Mouse (Mus musculus): ENCODE measurements around the gene Hcls1. TPM values are rescaled to one million over a fixed set of nuclear protein-coding genes. Genes with fewer than 3 reads are reported as not detected.

The Hcls1 gene
- polyA plus RNA-seq, 1 experiment from 2014 or later, result 5.7 TPM

DNA sequence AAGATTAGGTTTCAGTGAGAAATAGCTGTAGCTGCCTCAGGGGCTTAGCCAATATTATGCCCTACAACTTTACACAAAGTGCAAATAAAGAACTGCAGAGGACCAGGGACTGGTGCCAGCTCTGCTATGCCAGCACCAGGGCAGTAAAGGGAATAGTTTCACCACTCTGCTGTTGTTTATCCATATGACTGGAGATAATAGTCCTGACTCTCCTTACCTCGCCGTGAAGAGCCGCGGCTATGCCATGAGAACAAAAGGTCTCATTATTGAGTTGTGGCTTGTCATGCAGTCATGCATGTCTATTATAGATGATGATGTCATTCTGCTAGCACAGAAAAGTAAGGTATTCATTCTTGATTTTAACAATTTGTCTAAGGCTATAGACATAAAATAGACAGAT lies 7.1 kb downstream of the Hcls1 start:
- no peak overlapping the region for H3K4me3 ChIP-seq (ENCODE audit: low read length)
- H3K9me3 ChIP-seq (ENCODE audit: low read length), result no peaks in the 10 kb centered on the region
- no peaks in the 10 kb centered on the region for H3K36me3 ChIP-seq (ENCODE audit: insufficient read depth, low read length)
- WGBS, result 84% methylated on average over 4 of the region's 4 CpGs
- no peaks in the 10 kb centered on the region for H3K4me1 ChIP-seq (ENCODE audit: insufficient read depth, low read length)
- H3K27me3 ChIP-seq (ENCODE audit: insufficient read depth, low read length), result no peaks in the 10 kb centered on the region
- no peak overlapping the region for H3K4me2 ChIP-seq (replicated peaks; ENCODE audit: low read depth, low read length)
- ATAC-seq (ENCODE audit: low FRiP score, low TSS enrichment), result no peak
- no peak overlapping the region for H3K27ac ChIP-seq (ENCODE audit: low read length)
- no peak overlapping the region for H3K9ac ChIP-seq (replicated peaks; ENCODE audit: low read length)

DNA sequence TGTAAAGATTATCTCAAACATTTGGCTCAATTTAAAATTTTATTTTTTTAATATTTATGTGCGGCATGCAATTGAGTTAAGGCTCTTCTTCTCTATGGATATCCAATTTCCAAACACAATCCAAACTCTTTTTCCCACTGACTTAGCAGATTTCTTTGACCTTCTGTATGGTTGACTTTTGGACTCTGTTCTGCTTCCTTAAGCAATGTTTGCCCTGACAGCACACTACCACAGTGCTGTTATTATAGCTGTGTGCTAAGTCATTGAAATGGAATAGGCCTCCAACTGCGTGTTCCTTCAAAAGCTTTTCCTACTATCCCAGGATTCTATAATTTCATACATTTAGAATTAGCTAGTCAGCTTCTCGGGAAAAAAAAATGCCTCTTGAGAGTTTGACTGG lies 8.8 kb downstream of the Hcls1 start:
- H3K4me3 ChIP-seq (ENCODE audit: low read length), result no peak overlapping the region
- no peak for ATAC-seq (ENCODE audit: low FRiP score, low TSS enrichment)
- no peak overlapping the region for H3K9ac ChIP-seq (replicated peaks; ENCODE audit: low read length)
- no peaks in the 10 kb centered on the region for H3K27me3 ChIP-seq (ENCODE audit: insufficient read depth, low read length)
- H3K9me3 ChIP-seq (ENCODE audit: low read length), result no peaks in the 10 kb centered on the region
- no peaks in the 10 kb centered on the region for H3K36me3 ChIP-seq (ENCODE audit: insufficient read depth, low read length)
- H3K4me1 ChIP-seq (ENCODE audit: insufficient read depth, low read length), result no peaks in the 10 kb centered on the region
- WGBS, result 92% methylated on average over 3 of the region's 3 CpGs
- H3K4me2 ChIP-seq (replicated peaks; ENCODE audit: low read depth, low read length), result no peak overlapping the region
- H3K27ac ChIP-seq (ENCODE audit: low read length), result no peak overlapping the region

DNA sequence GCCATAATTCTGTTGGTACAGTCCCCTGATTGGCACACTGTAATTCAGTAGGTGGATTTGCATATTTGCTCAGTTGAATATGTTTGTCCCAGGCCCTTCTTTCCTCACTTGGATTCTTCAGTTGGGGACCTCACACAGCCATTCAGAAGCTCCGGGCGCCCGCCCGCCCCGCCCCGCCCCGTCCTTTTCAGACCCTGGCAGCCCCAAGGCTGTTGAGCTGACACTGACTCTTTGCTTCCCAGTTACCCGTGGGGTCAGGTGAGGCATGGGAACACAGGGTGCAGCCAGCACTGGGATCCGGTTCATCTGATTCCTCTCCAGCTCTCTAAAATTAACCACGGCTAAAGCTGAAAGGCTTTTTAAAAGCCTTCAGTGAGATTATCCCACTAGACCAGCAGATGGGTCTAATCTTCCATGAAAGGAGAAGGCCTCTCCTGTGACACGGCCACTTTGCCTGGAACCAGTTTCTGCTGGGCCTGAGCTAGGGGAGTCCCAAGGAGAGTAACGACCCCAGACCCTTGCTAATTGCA lies 10.2 kb downstream of the Hcls1 start:
- no peaks in the 10 kb centered on the region for H3K27me3 ChIP-seq (ENCODE audit: insufficient read depth, low read length)
- no peak overlapping the region for H3K4me2 ChIP-seq (replicated peaks; ENCODE audit: low read depth, low read length)
- H3K36me3 ChIP-seq (ENCODE audit: insufficient read depth, low read length), result no peaks in the 10 kb centered on the region
- H3K9ac ChIP-seq (replicated peaks; ENCODE audit: low read length), result no peak overlapping the region
- WGBS, result 57% methylated on average over 12 of the region's 12 CpGs
- no peak for ATAC-seq (ENCODE audit: low FRiP score, low TSS enrichment)
- H3K9me3 ChIP-seq (ENCODE audit: low read length), result no peaks in the 10 kb centered on the region
- no peak overlapping the region for H3K27ac ChIP-seq (ENCODE audit: low read length)
- no peaks in the 10 kb centered on the region for H3K4me1 ChIP-seq (ENCODE audit: insufficient read depth, low read length)
- no peak overlapping the region for H3K4me3 ChIP-seq (ENCODE audit: low read length)

DNA sequence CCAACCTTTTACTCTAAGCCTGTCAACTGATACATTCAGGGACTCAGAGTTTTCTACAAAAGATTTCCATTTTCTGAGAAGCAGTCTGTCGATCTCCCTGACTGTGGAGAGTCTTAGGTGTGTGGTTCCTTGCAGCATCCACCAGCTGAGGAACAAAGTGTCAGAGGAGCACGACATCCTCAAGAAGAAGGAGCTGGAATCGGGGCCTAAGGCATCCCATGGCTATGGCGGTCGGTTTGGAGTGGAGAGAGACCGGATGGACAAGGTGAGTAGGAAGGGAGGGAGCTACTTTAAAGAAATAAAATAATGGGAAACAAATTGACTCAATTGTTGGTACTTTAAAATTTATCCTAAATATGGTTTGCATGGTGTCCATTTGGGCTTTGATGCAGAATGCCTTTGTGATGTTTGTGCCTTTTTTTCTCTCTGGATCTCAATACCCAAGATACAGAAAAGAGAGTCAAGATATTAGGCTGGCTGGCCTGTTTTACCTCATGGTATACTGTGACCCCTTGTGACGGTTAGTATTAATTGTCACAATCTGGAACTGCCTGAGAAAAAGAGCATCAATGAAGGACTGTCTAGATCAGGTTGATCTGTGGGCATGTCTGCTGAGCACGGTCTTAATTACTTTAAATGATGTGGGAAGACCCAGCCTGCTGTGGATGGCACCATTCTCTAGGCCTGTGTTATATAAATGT lies 11.8 kb downstream of the Hcls1 start:
- Histone ChIP-seq H3K27me3 (ENCODE audit: insufficient read depth, low read length) (no peaks in the 10 kb centered on the region), H3K9me3 (ENCODE audit: low read length) (no peaks in the 10 kb centered on the region), H3K4me1 (ENCODE audit: insufficient read depth, low read length) (no peaks in the 10 kb centered on the region), H3K36me3 (ENCODE audit: insufficient read depth, low read length) (no peaks in the 10 kb centered on the region), H3K4me3 (ENCODE audit: low read length) (no peak overlapping the region), H3K27ac (ENCODE audit: low read length) (no peak overlapping the region), H3K9ac (replicated peaks; ENCODE audit: low read length) (no peak overlapping the region), H3K4me2 (replicated peaks; ENCODE audit: low read depth, low read length) (no peak overlapping the region)
- no peak for ATAC-seq (ENCODE audit: low FRiP score, low TSS enrichment)
- WGBS, result 83% methylated on average over 8 of the region's 8 CpGs

DNA sequence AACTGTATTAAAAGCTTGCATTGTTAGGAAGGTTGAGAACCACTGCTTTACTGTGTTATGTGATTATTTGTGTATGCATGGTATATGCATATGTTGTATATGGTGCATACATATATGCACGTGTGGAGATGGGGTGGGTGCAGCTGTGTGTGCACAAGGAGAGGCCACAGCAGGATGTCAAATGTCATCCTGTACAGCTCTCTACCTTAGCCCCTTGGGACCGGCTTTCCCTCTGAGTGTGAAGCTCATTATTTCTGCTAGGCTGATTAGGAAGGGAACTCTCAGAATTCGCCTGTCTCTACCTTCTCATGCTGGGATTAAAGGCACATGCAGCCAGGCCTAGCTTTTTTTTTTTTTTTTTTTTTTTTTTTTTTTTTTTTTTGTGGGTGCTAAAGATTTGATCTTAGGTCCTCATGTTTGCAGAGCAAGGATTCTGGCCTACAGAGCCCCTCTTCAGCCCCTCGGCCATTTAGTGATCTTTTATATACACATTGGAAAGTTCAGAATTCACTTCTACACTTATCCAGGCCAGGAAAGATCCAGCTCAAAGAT lies 12.9 kb downstream of the Hcls1 start:
- WGBS, result 73% methylated on average over 4 of the region's 4 CpGs
- no peaks in the 10 kb centered on the region for H3K4me1 ChIP-seq (ENCODE audit: insufficient read depth, low read length)
- no peaks in the 10 kb centered on the region for H3K36me3 ChIP-seq (ENCODE audit: insufficient read depth, low read length)
- no peak overlapping the region for H3K27ac ChIP-seq (ENCODE audit: low read length)
- no peak for ATAC-seq (ENCODE audit: low FRiP score, low TSS enrichment)
- no peak overlapping the region for H3K4me2 ChIP-seq (replicated peaks; ENCODE audit: low read depth, low read length)
- no peaks in the 10 kb centered on the region for H3K27me3 ChIP-seq (ENCODE audit: insufficient read depth, low read length)
- no peaks in the 10 kb centered on the region for H3K9me3 ChIP-seq (ENCODE audit: low read length)
- no peak overlapping the region for H3K9ac ChIP-seq (replicated peaks; ENCODE audit: low read length)
- no peak overlapping the region for H3K4me3 ChIP-seq (ENCODE audit: low read length)

DNA sequence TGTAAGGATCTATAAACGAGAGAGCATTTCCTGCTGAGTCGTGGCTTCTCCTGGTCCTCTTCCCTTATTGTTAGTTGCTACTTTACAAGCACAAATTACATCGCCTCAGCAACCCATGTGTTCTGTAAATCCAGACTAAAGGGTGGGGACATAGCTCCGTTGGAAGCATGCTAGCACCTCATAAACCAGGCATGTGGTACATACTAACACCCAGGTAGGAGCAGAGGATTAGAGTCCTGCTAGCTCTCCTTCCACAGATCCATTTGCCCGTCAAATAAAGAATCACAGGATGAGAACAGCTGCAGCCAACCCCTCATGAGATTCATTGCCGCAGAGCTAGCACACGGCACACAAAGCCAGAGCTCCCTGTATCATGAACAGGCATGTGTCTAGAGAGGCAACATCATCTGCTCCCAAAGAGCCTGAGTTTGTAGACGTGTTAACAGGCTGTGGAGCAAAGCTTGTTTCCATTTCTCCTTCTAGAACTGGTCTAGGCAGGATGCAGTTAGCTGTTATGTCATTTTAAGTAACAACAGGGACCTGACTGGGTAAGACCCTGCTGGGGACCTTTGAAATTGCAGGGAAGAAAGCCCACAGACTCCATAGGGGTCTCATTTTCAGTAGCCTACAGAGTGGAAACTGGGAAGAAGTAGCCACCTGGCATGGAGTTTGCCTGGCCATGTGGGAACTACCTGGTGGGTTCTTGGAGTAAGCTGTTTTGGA lies 15.0 kb downstream of the Hcls1 start:
- Histone ChIP-seq H3K4me1 (ENCODE audit: insufficient read depth, low read length) (no peaks in the 10 kb centered on the region), H3K9me3 (ENCODE audit: low read length) (no peaks in the 10 kb centered on the region)
- 47% methylated on average over 8 of the region's 8 CpGs for WGBS

DNA sequence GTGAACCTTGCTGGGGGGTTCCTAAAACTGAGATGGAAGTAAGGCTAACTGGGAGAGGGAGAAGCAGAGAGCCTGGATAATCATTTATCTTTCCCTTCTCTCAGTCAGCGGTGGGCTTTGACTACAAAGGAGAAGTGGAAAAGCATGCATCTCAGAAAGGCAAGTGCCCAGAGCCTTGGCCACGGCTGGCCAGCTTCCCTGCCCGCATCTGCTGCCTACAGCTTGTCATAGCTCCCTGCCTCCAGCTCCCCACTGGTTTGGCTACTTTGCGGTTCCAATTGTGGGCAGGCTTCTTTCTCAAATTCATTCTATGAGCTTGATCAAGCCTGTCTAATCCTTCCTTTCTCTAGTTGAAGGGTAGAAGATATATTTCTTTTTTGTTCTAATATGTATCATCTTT lies 16.2 kb downstream of the Hcls1 start:
- no peak overlapping the region for H3K9ac ChIP-seq (replicated peaks; ENCODE audit: low read length)
- no peak overlapping the region for H3K4me2 ChIP-seq (replicated peaks; ENCODE audit: low read depth, low read length)
- no peaks in the 10 kb centered on the region for H3K4me1 ChIP-seq (ENCODE audit: insufficient read depth, low read length)
- H3K4me3 ChIP-seq (ENCODE audit: low read length), result no peak overlapping the region
- WGBS, result 60% methylated on average over 4 of the region's 4 CpGs
- H3K9me3 ChIP-seq (ENCODE audit: low read length), result no peaks in the 10 kb centered on the region
- no peaks in the 10 kb centered on the region for H3K27me3 ChIP-seq (ENCODE audit: insufficient read depth, low read length)
- H3K27ac ChIP-seq (ENCODE audit: low read length), result no peak overlapping the region
- H3K36me3 ChIP-seq (ENCODE audit: insufficient read depth, low read length), result no peaks in the 10 kb centered on the region
- ATAC-seq (ENCODE audit: low FRiP score, low TSS enrichment), result no peak

More for the DNA sequence above, 15.0 kb downstream of the Hcls1 start:
- no peak for ATAC-seq (ENCODE audit: low FRiP score, low TSS enrichment)
- Histone ChIP-seq H3K36me3 (ENCODE audit: insufficient read depth, low read length) (no peaks in the 10 kb centered on the region), H3K9ac (replicated peaks; ENCODE audit: low read length) (no peak overlapping the region), H3K4me2 (replicated peaks; ENCODE audit: low read depth, low read length) (no peak overlapping the region), H3K27ac (ENCODE audit: low read length) (no peak overlapping the region), H3K27me3 (ENCODE audit: insufficient read depth, low read length) (no peaks in the 10 kb centered on the region), H3K4me3 (ENCODE audit: low read length) (no peak overlapping the region)

DNA sequence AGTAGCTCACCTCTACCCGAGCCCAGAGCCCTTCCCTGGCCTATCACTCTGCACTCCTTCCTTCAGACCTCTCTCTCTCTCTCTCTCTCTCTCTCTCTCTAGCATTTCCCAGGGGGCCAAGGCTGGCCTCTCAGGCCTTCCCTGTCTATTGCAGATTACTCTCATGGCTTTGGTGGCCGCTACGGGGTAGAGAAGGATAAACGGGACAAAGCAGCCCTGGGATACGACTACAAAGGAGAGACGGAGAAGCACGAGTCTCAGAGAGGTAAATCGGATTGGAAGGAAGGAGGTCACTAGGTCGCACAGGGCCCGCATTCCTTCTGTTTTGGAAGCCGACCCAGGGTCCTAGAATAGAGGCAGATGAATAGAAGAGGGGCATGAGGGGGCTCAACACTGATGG lies 20.3 kb downstream of the Hcls1 start:
- Histone ChIP-seq H3K36me3 (ENCODE audit: insufficient read depth, low read length) (no peaks in the 10 kb centered on the region), H3K9me3 (ENCODE audit: low read length) (no peaks in the 10 kb centered on the region), H3K4me3 (ENCODE audit: low read length) (no peak overlapping the region), H3K27me3 (ENCODE audit: insufficient read depth, low read length) (no peaks in the 10 kb centered on the region), H3K9ac (replicated peaks; ENCODE audit: low read length) (no peak overlapping the region), H3K4me2 (replicated peaks; ENCODE audit: low read depth, low read length) (no peak overlapping the region), H3K4me1 (ENCODE audit: insufficient read depth, low read length) (no peaks in the 10 kb centered on the region), H3K27ac (ENCODE audit: low read length) (no peak overlapping the region)
- no peak for ATAC-seq (ENCODE audit: low FRiP score, low TSS enrichment)
- 80% methylated on average over 11 of the region's 11 CpGs for WGBS

DNA sequence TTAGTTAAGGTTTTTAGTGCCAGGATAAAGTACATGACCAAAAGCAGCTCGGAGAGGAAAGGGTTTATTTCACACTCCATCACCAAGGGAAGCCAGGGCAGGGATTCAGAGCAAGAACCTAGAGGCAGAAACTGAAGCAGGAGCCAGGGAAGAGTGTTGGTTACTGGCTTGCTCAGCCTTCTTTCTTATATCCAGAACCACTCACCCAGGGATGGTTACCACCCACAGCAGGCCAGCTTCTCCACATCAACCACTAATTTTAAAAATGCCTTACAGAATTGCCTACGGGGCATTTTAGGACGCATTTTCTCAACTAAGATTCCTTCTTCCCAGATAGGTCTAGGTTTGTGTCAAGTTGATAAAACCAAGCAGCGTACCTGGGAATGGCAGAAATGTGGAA lies 28.6 kb downstream of the Hcls1 start:
- ATAC-seq (ENCODE audit: low FRiP score, low TSS enrichment), result no peak
- Histone ChIP-seq H3K4me3 (ENCODE audit: low read length) (no peak overlapping the region), H3K4me1 (ENCODE audit: insufficient read depth, low read length) (no peaks in the 10 kb centered on the region), H3K27ac (ENCODE audit: low read length) (no peak overlapping the region), H3K27me3 (ENCODE audit: insufficient read depth, low read length) (no peaks in the 10 kb centered on the region), H3K9me3 (ENCODE audit: low read length) (no peaks in the 10 kb centered on the region), H3K36me3 (ENCODE audit: insufficient read depth, low read length) (no peaks in the 10 kb centered on the region), H3K9ac (replicated peaks; ENCODE audit: low read length) (no peak overlapping the region), H3K4me2 (replicated peaks; ENCODE audit: low read depth, low read length) (no peak overlapping the region)
- WGBS, result 78% methylated on average over 4 of the region's 4 CpGs

DNA sequence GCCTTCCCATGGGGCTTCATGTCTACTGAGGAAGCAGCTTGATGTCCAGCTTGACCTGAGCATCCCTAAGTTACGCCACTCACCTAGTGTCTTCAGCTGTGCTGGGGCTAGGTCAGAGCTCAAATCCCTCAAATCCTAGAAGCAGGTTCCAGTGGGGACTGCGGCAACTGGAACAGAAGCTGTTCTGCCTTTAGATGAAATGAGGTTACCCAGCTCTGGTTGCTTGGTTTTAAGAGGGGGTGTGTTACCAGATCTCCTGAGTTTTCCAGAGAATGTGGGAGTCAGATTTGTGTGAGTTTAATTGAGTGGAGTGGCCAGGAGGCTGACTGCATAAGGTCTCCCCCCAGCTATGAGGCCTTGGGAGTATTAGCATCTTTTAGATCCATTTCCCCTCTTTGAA lies 44.3 kb downstream of the Hcls1 start:
- H3K4me1 ChIP-seq (ENCODE audit: insufficient read depth, low read length), result no peaks in the 10 kb centered on the region
- H3K36me3 ChIP-seq (ENCODE audit: insufficient read depth, low read length), result no peaks in the 10 kb centered on the region
- no peak overlapping the region for H3K4me2 ChIP-seq (replicated peaks; ENCODE audit: low read depth, low read length)
- H3K27me3 ChIP-seq (ENCODE audit: insufficient read depth, low read length), result no peaks in the 10 kb centered on the region
- H3K4me3 ChIP-seq (ENCODE audit: low read length), result no peak overlapping the region
- WGBS, result 79% methylated on average over 2 of the region's 2 CpGs
- no peak overlapping the region for H3K9ac ChIP-seq (replicated peaks; ENCODE audit: low read length)
- ATAC-seq (ENCODE audit: low FRiP score, low TSS enrichment), result no peak
- no peaks in the 10 kb centered on the region for H3K9me3 ChIP-seq (ENCODE audit: low read length)
- H3K27ac ChIP-seq (ENCODE audit: low read length), result no peak overlapping the region

Measured in kidney, embryonic 16.5 days (tissue).